Mouse (Mus musculus) thymus, adult 2 months (tissue): ENCODE measurements at regions not wholly inside any gene's neighbourhood (a gene's known extent, or its start where the extent isn't known, plus 50 kb on each side); places are given as distances from the start of the nearest gene placed in this dataset.

Experiments
- CTCF ChIP-seq: fragments of 200-500 bp; IDR thresholded peaks from 2 replicates; pipeline ENCODE4 v1.5.1; 2012; ENCODE audit warnings: mild to moderate bottlenecking, control low read depth, low read length, moderate library complexity, borderline replicate concordance; ENCODE audit not compliant: control insufficient read depth, poor library complexity, insufficient read depth; ENCODE audit errors: extremely low read depth
- POLR2A ChIP-seq: fragments of 200-500 bp; IDR thresholded peaks from 2 replicates; pipeline ENCODE4 v1.6.1; 2012; ENCODE audit warnings: mild to moderate bottlenecking, low read length, control low read depth, moderate library complexity; ENCODE audit not compliant: control insufficient read depth, poor library complexity, insufficient read depth; ENCODE audit errors: extremely low read depth

GRCm38 (mm10) chr9:86109906-86110305 lies 267.7 kb downstream of the Tpbg start:
- TF ChIP-seq CTCF (no peak), POLR2A (no peak)
